Mouse (Mus musculus): ENCODE measurements around the gene Stat5b. TPM values are rescaled to one million over a fixed set of nuclear protein-coding genes. Genes with fewer than 3 reads are reported as not detected.

The Stat5b gene
- polyA plus RNA-seq, 1 experiment from 2014 or later = 28.1 TPM

GRCm38 (mm10) chr11:100888348-100888820, 37.9 kb upstream of the Stat5b start:
- Histone ChIP-seq H3K4me3 (no peak overlapping the region), H3K9me3 (no peaks in the 10 kb centered on the region), H3K27me3 (no peaks in the 10 kb centered on the region), H3K9ac (no peak overlapping the region), H3K4me2 (no peak overlapping the region), H3K27ac (no peak overlapping the region), H3K4me1 (0 out of 2 replicates have a peak, but pooled peaks cover 3% of the 10 kb centered on the region), H3K36me3 (0 out of 2 replicates have a peak, but pooled peaks cover 14% of the 10 kb centered on the region)
- 48% methylated on average over 10 of the region's 10 CpGs for WGBS
- no peak for ATAC-seq (ENCODE audit: borderline replicate concordance, extremely low read depth, low FRiP score, low TSS enrichment)

GRCm38 (mm10) chr11:100887764-100888163, 37.2 kb upstream of the Stat5b start:
- no peaks in the 10 kb centered on the region for H3K4me1 ChIP-seq
- ATAC-seq (ENCODE audit: borderline replicate concordance, extremely low read depth, low FRiP score, low TSS enrichment) = no peak
- H3K9ac ChIP-seq = no peak overlapping the region
- H3K4me3 ChIP-seq = no peak overlapping the region
- no peak overlapping the region for H3K4me2 ChIP-seq
- H3K27me3 ChIP-seq = no peaks in the 10 kb centered on the region
- H3K27ac ChIP-seq = no peak overlapping the region
- WGBS = 61% methylated on average over 3 of the region's 3 CpGs
- H3K36me3 ChIP-seq = 0 out of 2 replicates have a peak, but pooled peaks cover 14% of the 10 kb centered on the region
- H3K9me3 ChIP-seq = no peaks in the 10 kb centered on the region

GRCm38 (mm10) chr11:100887236-100887635, 36.7 kb upstream of the Stat5b start:
- Histone ChIP-seq H3K36me3 (0 out of 2 replicates have a peak, but pooled peaks cover 14% of the 10 kb centered on the region), H3K27ac (no peak overlapping the region), H3K4me2 (no peak overlapping the region), H3K4me3 (no peak overlapping the region), H3K9me3 (no peaks in the 10 kb centered on the region), H3K27me3 (no peaks in the 10 kb centered on the region), H3K9ac (no peak overlapping the region), H3K4me1 (no peaks in the 10 kb centered on the region)
- 81% methylated on average over 4 of the region's 4 CpGs for WGBS
- no peak for ATAC-seq (ENCODE audit: borderline replicate concordance, extremely low read depth, low FRiP score, low TSS enrichment)

GRCm38 (mm10) chr11:100886188-100886740, 35.7 kb upstream of the Stat5b start:
- Histone ChIP-seq H3K4me3 (no peak overlapping the region), H3K4me2 (no peak overlapping the region), H3K27me3 (no peaks in the 10 kb centered on the region), H3K9ac (no peak overlapping the region), H3K4me1 (no peaks in the 10 kb centered on the region), H3K36me3 (0 out of 2 replicates have a peak, but pooled peaks cover 14% of the 10 kb centered on the region), H3K27ac (no peak overlapping the region), H3K9me3 (no peaks in the 10 kb centered on the region)
- ATAC-seq (ENCODE audit: borderline replicate concordance, extremely low read depth, low FRiP score, low TSS enrichment) = no peak
- 35% methylated on average over 8 of the region's 8 CpGs for WGBS

GRCm38 (mm10) chr11:100885472-100885871, 34.9 kb upstream of the Stat5b start:
- Histone ChIP-seq H3K36me3 (0 out of 2 replicates have a peak, but pooled peaks cover 14% of the 10 kb centered on the region), H3K27ac (no peak overlapping the region), H3K9ac (no peak overlapping the region), H3K27me3 (no peaks in the 10 kb centered on the region), H3K9me3 (no peaks in the 10 kb centered on the region), H3K4me3 (no peak overlapping the region), H3K4me2 (no peak overlapping the region), H3K4me1 (no peaks in the 10 kb centered on the region)
- ATAC-seq (ENCODE audit: borderline replicate concordance, extremely low read depth, low FRiP score, low TSS enrichment) = no peak

- Histone ChIP-seq H3K27me3 (no peaks in the 10 kb centered on the region), H3K4me2 (no peak overlapping the region), H3K9me3 (no peaks in the 10 kb centered on the region)
Measured at GRCm38 (mm10) chr11:100883640-100884039, 33.1 kb upstream of the Stat5b start.

GRCm38 (mm10) chr11:100879321-100880078, 29.0 kb upstream of the Stat5b start:
- Histone ChIP-seq H3K9me3 (no peaks in the 10 kb centered on the region), H3K9ac (no peak overlapping the region), H3K27me3 (no peaks in the 10 kb centered on the region), H3K4me2 (no peak overlapping the region), H3K4me1 (no peaks in the 10 kb centered on the region), H3K27ac (no peak overlapping the region), H3K36me3 (no peaks in the 10 kb centered on the region), H3K4me3 (no peak overlapping the region)
- 71% methylated on average over 15 of the region's 15 CpGs for WGBS
- no peak for ATAC-seq (ENCODE audit: borderline replicate concordance, extremely low read depth, low FRiP score, low TSS enrichment)

More at GRCm38 (mm10) chr11:100883640-100884039, 33.1 kb upstream of the Stat5b start:
- 90% methylated on average over 10 of the region's 10 CpGs for WGBS
- H3K27ac ChIP-seq = no peak overlapping the region
- no peak overlapping the region for H3K9ac ChIP-seq
- H3K36me3 ChIP-seq = 0 out of 2 replicates have a peak, but pooled peaks cover 14% of the 10 kb centered on the region
- no peak for ATAC-seq (ENCODE audit: borderline replicate concordance, extremely low read depth, low FRiP score, low TSS enrichment)
- no peak overlapping the region for H3K4me3 ChIP-seq
- H3K4me1 ChIP-seq = no peaks in the 10 kb centered on the region

GRCm38 (mm10) chr11:100875761-100876160, 25.2 kb upstream of the Stat5b start:
- Histone ChIP-seq H3K4me2 (no peak overlapping the region), H3K27ac (no peak overlapping the region), H3K4me3 (no peak overlapping the region), H3K9ac (no peak overlapping the region), H3K9me3 (no peaks in the 10 kb centered on the region), H3K4me1 (no peaks in the 10 kb centered on the region), H3K36me3 (no peaks in the 10 kb centered on the region), H3K27me3 (no peaks in the 10 kb centered on the region)
- WGBS = 72% methylated on average over 3 of the region's 3 CpGs
- ATAC-seq (ENCODE audit: borderline replicate concordance, extremely low read depth, low FRiP score, low TSS enrichment) = no peak

- Histone ChIP-seq H3K4me3 (no peak overlapping the region), H3K9ac (no peak overlapping the region), H3K4me1 (no peaks in the 10 kb centered on the region), H3K9me3 (no peaks in the 10 kb centered on the region), H3K4me2 (no peak overlapping the region), H3K27ac (no peak overlapping the region), H3K27me3 (no peaks in the 10 kb centered on the region), H3K36me3 (no peaks in the 10 kb centered on the region)
- WGBS = 63% methylated on average over 8 of the region's 8 CpGs
- no peak for ATAC-seq (ENCODE audit: borderline replicate concordance, extremely low read depth, low FRiP score, low TSS enrichment)
Measured at GRCm38 (mm10) chr11:100870968-100871350, 20.4 kb upstream of the Stat5b start.

GRCm38 (mm10) chr11:100870256-100870967, 19.9 kb upstream of the Stat5b start:
- H3K4me1 ChIP-seq = no peaks in the 10 kb centered on the region
- no peaks in the 10 kb centered on the region for H3K9me3 ChIP-seq
- no peaks in the 10 kb centered on the region for H3K36me3 ChIP-seq
- ATAC-seq (ENCODE audit: borderline replicate concordance, extremely low read depth, low FRiP score, low TSS enrichment) = no peak
- WGBS = 64% methylated on average over 10 of the region's 10 CpGs
- H3K4me2 ChIP-seq = no peak overlapping the region
- H3K27ac ChIP-seq = no peak overlapping the region
- H3K9ac ChIP-seq = no peak overlapping the region
- no peaks in the 10 kb centered on the region for H3K27me3 ChIP-seq
- H3K4me3 ChIP-seq = no peak overlapping the region

- Histone ChIP-seq H3K4me2 (no peak overlapping the region), H3K4me1 (peaks cover 7% of the 10 kb centered on the region), H3K27me3 (peaks cover 8% of the 10 kb centered on the region; the same call in 1 of the 2 replicates), H3K9me3 (no peaks in the 10 kb centered on the region), H3K36me3 (no peaks in the 10 kb centered on the region), H3K27ac (no peak overlapping the region), H3K4me3 (no peak overlapping the region), H3K9ac (no peak overlapping the region)
- 56% methylated on average over 7 of the region's 7 CpGs for WGBS
- ATAC-seq (ENCODE audit: borderline replicate concordance, extremely low read depth, low FRiP score, low TSS enrichment) = no peak
Measured at GRCm38 (mm10) chr11:100865618-100866017, 15.1 kb upstream of the Stat5b start.

GRCm38 (mm10) chr11:100863141-100863540, 12.6 kb upstream of the Stat5b start:
- Histone ChIP-seq H3K36me3 (no peaks in the 10 kb centered on the region), H3K4me3 (no peak overlapping the region), H3K9ac (no peak overlapping the region), H3K4me2 (no peak overlapping the region), H3K27ac (no peak overlapping the region), H3K27me3 (peaks cover 8% of the 10 kb centered on the region), H3K4me1 (peaks cover 18% of the 10 kb centered on the region), H3K9me3 (no peaks in the 10 kb centered on the region)
- no peak for ATAC-seq (ENCODE audit: borderline replicate concordance, extremely low read depth, low FRiP score, low TSS enrichment)
- 83% methylated on average over 10 of the region's 10 CpGs for WGBS
